In genomic region chr7:38105379-38105778, GRCm38 (mm10) we compare ENCODE assay signal across 11 mouse cellular contexts. TPM values are rescaled to one million over a fixed set of nuclear protein-coding genes. Genes with fewer than 3 reads are reported as not detected.
DNase-seq lines count a peak whose midpoint lies in the region; ATAC-seq and TF ChIP-seq lines count a peak whose summit lies in the region.
"Had no signal": no experiment of that assay in that cellular context is flagged by ENCODE, and none has a peak within 500 bp of the region (broad histone marks: within the 10 kb centered on the region; RNA-seq: fewer than 3 reads in every experiment).

No protein-coding gene starts in this region.

- DNase-seq in intestine, embryonic 14.5 days (ENCODE audit: low spot score), result no peak
- DNase-seq in ES-E14 (ENCODE audit: low read depth, low spot score) (no peak), liver (peak; percentile 82)
- DNase-seq in embryonic facial prominence, embryonic 10.5 days (ENCODE audit: low spot score), result no peak
- no peak for DNase-seq in gastrocnemius, postnatal 10 days
- DNase-seq in adrenal gland, postnatal 4 days (ENCODE audit: low spot score in 2 of 2), result no peak
- DNase-seq in right cerebral cortex, postnatal 4 days, result no peak
- DNase-seq: midbrain, embryonic 14.5 days; retina, postnatal 1 day; thymus, postnatal 4 days had no signal

- peak overlapping the region; percentile 83; the same call in 1 of the 2 replicates for H3K4me2 ChIP-seq in intestine, embryonic 14.5 days (ENCODE audit: low read length)
- H3K4me2 ChIP-seq in intestine, postnatal 0 days (replicated peaks; ENCODE audit: low read depth), result no peak overlapping the region

- 86% methylated on average over 3 of the region's 3 CpGs for WGBS in intestine, embryonic 14.5 days
- WGBS in intestine, postnatal 0 days, result 86% methylated on average over 3 of the region's 3 CpGs
- 88% methylated on average over 3 of the region's 3 CpGs for WGBS in embryonic facial prominence, embryonic 10.5 days

- peaks cover 16% of the 10 kb centered on the region for H3K4me1 ChIP-seq in intestine, embryonic 14.5 days (replicated peaks; ENCODE audit: control insufficient read depth, insufficient read depth, low read length)
- H3K4me1 ChIP-seq in intestine, postnatal 0 days (replicated peaks; ENCODE audit: control insufficient read depth, insufficient read depth, low read length), result 0 out of 2 replicates have a peak, but pooled peaks cover 4% of the 10 kb centered on the region
- H3K4me1 ChIP-seq in ES-E14 (ENCODE audit: control insufficient read depth in 2 of 2, insufficient read depth in 2 of 2, low read length in 2 of 2, poor library complexity in 1 of 2), result peaks cover 6 to 15% of the 10 kb centered on the region in 2 experiments
- H3K4me1 ChIP-seq in embryonic facial prominence, embryonic 10.5 days, result peaks cover 34% of the 10 kb centered on the region

- in situ Hi-C loops in ES-E14 (cut with MboI; ENCODE audit: low sequenced_read_pairs in 2 of 2, unreplicated experiment in 2 of 2), result no loop called here

- H3K27me3 ChIP-seq in intestine, embryonic 14.5 days (replicated peaks; ENCODE audit: control insufficient read depth, insufficient read depth, low read length), result no peaks in the 10 kb centered on the region
- no peaks in the 10 kb centered on the region for H3K27me3 ChIP-seq in intestine, postnatal 0 days (replicated peaks; ENCODE audit: control insufficient read depth, insufficient read depth, low read length)
- H3K27me3 ChIP-seq in embryonic facial prominence, embryonic 10.5 days (replicated peaks; ENCODE audit: low read depth, poor library complexity, severe bottlenecking), result no peaks in the 10 kb centered on the region

- no peak overlapping the region for H3K4me3 ChIP-seq in intestine, embryonic 14.5 days (ENCODE audit: low read depth, low read length)
- no peak overlapping the region for H3K4me3 ChIP-seq in intestine, postnatal 0 days (ENCODE audit: low read depth, low read length)
- peak overlapping the region in 1 of 2 experiments; percentile 82; a peak in 1 of 4 replicates for H3K4me3 ChIP-seq in ES-E14 (ENCODE audit: insufficient read depth in 1 of 2, low read depth in 1 of 2, low read length in 2 of 2, poor library complexity in 1 of 2, severe bottlenecking in 1 of 2)
- peak overlapping the region; percentile 94 for H3K4me3 ChIP-seq in embryonic facial prominence, embryonic 10.5 days

- no peak for TF ChIP-seq CTCF in intestine, postnatal 0 days (IDR thresholded peaks at IDR 0.05; ENCODE audit: low read depth)

- H3K27ac ChIP-seq in intestine, embryonic 14.5 days (ENCODE audit: low read depth), result no peak overlapping the region
- no peak overlapping the region for H3K27ac ChIP-seq in intestine, postnatal 0 days (ENCODE audit: low read depth, low read length)
- no peak overlapping the region for H3K27ac ChIP-seq in ES-E14 (ENCODE audit: insufficient read depth, low read depth, low read length, poor library complexity, severe bottlenecking)
- no peak overlapping the region for H3K27ac ChIP-seq in embryonic facial prominence, embryonic 10.5 days (replicated peaks)

- ATAC-seq in intestine, embryonic 14.5 days (replicated peaks; ENCODE audit: low FRiP score, low TSS enrichment, low read depth), result no peak
- no peak for ATAC-seq in intestine, postnatal 0 days

- H3K36me3 ChIP-seq in intestine, embryonic 14.5 days (ENCODE audit: control insufficient read depth, insufficient read depth, low read length), result peaks cover 31% of the 10 kb centered on the region
- peaks cover 4% of the 10 kb centered on the region; the same call in 1 of the 2 replicates for H3K36me3 ChIP-seq in intestine, postnatal 0 days (ENCODE audit: control insufficient read depth, insufficient read depth)
- H3K36me3 ChIP-seq in ES-E14 (ENCODE audit: control insufficient read depth, insufficient read depth, low read length, poor library complexity, severe bottlenecking), result peaks cover 42% of the 10 kb centered on the region
- peaks cover 53% of the 10 kb centered on the region for H3K36me3 ChIP-seq in embryonic facial prominence, embryonic 10.5 days (replicated peaks)

- H3K9ac ChIP-seq in intestine, embryonic 14.5 days (ENCODE audit: low read length), result no peak overlapping the region
- no peak overlapping the region for H3K9ac ChIP-seq in intestine, postnatal 0 days (ENCODE audit: low read depth, low read length)
- peak overlapping the region; percentile 61; the same call in 1 of the 2 replicates for H3K9ac ChIP-seq in ES-E14 (ENCODE audit: insufficient read depth, low read depth, low read length, poor library complexity, severe bottlenecking)

- no peaks in the 10 kb centered on the region for H3K9me3 ChIP-seq in intestine, embryonic 14.5 days (ENCODE audit: control insufficient read depth, low read length)
- no peaks in the 10 kb centered on the region for H3K9me3 ChIP-seq in intestine, postnatal 0 days (ENCODE audit: control insufficient read depth)
- no peaks in the 10 kb centered on the region for H3K9me3 ChIP-seq in ES-E14 (ENCODE audit: control insufficient read depth, insufficient read depth, low read depth, low read length)
- H3K9me3 ChIP-seq in embryonic facial prominence, embryonic 10.5 days, result no peaks in the 10 kb centered on the region

TF ChIP-seq in ES-E14, 5 proteins besides CTCF, POLR2A, EP300 and RAD21:
- no peak for TF ChIP-seq MAFK (IDR thresholded peaks at IDR 0.05; ENCODE audit: insufficient read depth, low read depth, low read length)
- no peak for TF ChIP-seq ZNF384 (IDR thresholded peaks at IDR 0.05; ENCODE audit: low read depth, low read length)
- TF ChIP-seq CHD2 (IDR thresholded peaks at IDR 0.05; ENCODE audit: low read depth, low read length), result no peak
- no peak for TF ChIP-seq HCFC1 (IDR thresholded peaks at IDR 0.05; ENCODE audit: borderline replicate concordance, insufficient read depth, low read length)
- no peak for TF ChIP-seq ZC3H11A (IDR thresholded peaks at IDR 0.05; ENCODE audit: borderline replicate concordance, low read depth, low read length)

RNA-seq across cellular contexts. Expression of gene Ccne1, which starts 2.0 kb away (rescaled TPM):
- polyA plus RNA-seq in intestine, embryonic 14.5 days (2014; fragmentation: Nextera tagmentation; extraction: Ambion mirVana), result 72.6 and 74.7 TPM in 2 replicates
- polyA plus RNA-seq in intestine, postnatal 0 days (2015; fragmentation: Nextera tagmentation; extraction: Ambion mirVana), result 12.0 and 12.6 TPM in 2 replicates
- total RNA-seq in ES-E14 (2012; rRNA removed), result 194 and 278 TPM in 2 replicates
- polyA plus RNA-seq in embryonic facial prominence, embryonic 10.5 days (2016; fragmentation: Nextera tagmentation; extraction: Ambion mirVana), result 130 and 134 TPM in 2 replicates
- 1 to 10 TPM; 3.1 to 8.2 TPM for total RNA-seq in gastrocnemius, postnatal 10 days (2021)
- 10 to 100 TPM; 16.3 to 17.5 TPM for total RNA-seq in adrenal gland, postnatal 4 days (2021)

Comparison
In these comparisons a context has a peak if more than half of its experiments do, and no peak if none do; other contexts are left out.
1. RNA of gene Ccne1, which starts 2.0 kb away (total RNA-seq): 194 to 278 TPM in ES-E14; 16.3 to 17.5 TPM in adrenal gland, postnatal 4 days and 3.1 to 8.2 TPM in gastrocnemius, postnatal 10 days; every median in the first group is over 10 times any median in the second.